Mouse (Mus musculus): ENCODE results near the gene Hmgb1.

Hmgb1 gene

DNA sequence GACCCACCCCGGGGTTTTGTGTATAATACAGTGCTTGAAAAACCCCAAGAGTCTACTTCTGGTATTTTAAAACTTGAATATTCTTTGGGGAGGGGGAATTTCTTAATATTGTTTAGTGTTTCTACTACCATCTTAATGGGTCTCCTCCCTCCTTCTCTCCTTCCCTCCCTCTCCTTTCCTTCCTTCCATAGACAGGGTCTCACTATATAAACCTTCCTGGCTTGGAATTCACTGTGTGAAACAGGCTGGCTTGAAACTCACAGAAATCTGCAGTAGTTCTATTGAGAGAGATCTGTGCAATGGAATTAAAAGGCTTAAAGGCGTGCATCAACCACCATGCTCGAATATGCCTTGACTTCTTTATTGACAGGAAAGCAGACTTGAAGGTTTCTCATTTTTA is 1.5 kb upstream of the Hmgb1 start:
- in situ Hi-C loops (cut with MseI, MboI): no loop called here

DNA sequence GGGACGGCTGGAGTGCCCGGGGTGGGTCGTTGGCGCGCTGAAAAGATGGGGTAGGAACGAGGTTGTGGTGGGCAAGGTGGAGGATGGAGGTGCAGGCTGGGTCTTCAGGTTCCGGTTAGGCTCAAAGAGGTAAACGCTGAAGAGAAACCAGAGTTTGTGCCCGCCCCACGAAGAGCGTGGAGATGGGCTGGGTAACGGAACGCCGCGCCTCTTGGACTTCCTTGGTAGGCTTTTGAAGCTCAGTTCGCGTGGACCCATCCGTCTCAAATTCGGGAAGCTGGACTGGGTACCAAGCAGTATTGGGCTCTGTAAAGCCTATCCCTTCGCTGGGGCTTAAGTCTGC is 526 bp upstream of the Hmgb1 start:
- in situ Hi-C loops (cut with MseI, MboI): no loop called here

DNA sequence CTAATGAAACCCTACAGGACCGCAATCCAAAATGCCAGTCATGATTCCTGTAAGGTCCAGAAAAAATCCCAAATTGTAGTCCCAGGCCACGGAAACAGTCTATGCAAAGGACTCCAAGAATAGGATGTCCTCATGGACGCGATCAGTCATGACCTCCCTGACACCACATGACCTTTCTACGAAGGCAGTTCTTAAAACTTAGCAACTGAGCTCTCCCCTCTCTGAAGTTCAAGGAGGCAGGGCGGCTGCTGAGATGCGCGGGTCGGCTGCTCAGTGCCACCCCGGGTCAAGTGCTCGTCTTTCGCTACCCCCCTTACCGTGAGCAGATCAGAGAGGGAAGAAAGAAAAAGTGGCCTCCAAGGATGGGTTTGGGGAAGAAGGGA is 577 bp downstream of the Hmgb1 start:
- in situ Hi-C loops (cut with MseI, MboI): no loop called here

DNA sequence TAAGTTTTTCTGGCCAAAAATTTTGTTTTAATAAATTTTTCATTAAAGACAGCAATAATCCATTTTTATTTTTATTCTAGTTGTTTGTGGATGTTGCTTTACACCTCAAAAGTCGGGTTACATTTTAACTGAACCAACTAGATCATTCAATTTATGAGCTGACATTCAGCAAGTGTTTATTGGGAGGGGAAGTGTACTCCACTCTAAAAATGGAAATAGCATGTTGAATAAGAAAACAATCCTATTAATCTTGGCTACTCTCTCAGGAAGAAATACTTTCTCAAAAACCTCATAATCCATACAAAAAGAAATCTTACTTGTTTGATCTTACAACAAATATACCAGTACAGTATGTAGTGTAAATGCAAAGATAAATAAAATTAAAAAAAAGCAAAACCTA is 1.2 kb downstream of the Hmgb1 start:
- in situ Hi-C loops (cut with MseI, MboI): no loop called here

DNA sequence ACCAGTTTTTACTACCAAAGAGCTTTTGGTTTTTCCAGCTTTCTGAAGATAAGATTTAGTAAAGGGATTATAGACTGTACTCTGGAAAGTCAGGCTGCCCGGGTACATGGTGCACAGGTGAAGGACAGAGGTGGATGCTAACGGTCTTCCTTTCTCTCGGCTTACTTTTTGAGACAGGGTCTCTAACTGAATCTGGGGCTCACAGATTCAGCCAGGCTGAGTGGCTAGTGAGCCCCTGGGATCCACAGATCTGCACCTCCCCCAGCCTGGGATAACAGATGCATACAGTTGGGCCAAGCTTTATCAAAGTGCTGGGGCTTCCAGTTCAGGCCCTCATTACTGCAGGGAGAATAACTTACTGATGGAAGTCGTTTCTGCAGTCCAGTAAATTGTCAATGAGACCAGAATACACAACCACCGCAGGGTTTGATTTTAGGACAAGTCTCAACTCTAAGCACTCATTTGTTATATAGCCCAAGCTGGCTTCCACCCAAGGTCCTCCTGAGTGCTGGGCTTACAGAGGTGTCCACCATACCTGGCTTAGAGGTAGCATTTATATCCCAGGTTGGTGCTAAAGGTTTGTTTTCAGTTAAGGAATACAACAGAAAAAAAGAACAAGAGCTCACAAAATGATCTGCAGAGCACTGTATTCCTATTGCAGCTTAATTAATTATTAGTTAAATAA is 2.0 kb downstream of the Hmgb1 start:
- in situ Hi-C loops (cut with MseI, MboI): no loop called here

DNA sequence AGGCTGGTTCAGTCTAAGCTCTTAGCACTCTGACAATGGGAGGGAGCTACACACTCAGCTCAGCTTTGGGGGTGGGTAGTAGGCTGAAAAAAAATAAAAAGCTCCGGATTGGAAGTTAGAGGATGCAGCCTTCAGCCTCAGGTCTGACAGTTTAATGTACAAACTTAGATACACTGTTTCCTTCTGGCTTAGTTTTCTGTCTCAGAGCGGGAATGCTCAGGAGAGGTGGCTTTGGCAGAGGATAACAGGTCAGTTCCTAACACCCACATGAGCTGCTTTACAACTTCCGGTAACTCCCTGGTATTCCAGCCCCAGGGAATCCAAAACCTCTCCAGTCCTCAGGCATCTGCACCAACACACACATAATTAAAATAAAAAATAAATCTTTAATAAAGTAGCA is 4.5 kb downstream of the Hmgb1 start:
- in situ Hi-C loops (cut with MseI, MboI): no loop called here

DNA sequence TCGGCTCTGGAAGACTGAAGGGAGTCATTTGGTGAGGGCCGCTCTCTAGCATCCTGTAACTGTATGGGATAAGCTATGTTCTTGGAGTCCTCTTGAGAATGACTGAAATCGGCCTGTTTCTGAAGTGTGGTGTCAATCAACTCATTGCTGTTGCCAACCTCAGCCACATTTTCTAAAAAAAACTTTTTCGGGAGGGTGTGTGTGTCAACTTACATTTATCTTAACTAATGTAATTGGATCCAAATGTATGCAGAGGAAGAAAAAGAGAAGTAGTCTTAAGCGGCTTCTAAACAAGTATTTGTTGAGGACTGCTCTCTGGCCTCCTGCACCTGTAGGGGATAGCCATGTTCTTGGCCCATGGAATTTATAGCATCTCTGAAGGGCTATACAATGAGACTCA is 6.2 kb downstream of the Hmgb1 start:
- in situ Hi-C loops (cut with MseI, MboI): no loop called here

DNA sequence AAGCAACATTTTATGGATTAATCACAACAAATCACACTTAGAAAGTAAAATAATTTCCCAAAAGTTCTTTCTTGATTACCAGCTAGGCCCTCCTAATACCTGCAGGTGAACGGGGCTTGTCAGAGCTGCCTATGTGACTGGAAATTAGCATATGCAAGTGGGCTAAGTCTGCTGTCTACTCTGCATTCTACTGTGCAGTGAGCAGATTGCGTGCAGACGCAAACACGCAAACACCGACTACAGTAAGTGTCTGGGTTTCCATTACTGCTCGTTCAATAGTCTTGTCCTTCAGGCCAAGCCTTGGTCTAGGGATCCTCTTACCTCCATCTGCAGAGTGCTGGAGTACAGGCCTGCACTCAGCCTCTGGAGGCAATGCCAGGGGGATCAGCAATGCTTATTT is 8.6 kb downstream of the Hmgb1 start:
- in situ Hi-C loops (cut with MseI, MboI): no loop called here

DNA sequence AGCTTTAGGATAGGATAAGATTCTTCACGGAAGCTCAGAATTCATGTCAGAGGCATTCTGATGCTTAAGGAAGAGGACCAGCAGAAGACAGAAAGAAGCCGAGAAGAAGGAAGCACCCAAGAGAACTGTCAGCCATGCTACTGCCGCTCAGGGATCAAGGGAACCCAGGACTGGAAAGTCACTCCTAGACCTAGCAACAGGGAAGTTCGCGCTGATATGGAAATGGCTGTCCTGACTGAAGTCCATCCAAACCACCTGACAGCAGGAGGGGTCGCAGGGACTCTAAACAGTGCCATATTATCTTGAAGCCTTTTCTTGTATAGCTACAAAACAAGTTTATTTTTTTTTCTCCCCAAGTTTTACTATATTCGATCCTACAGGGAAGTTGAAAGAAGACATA is 9.8 kb downstream of the Hmgb1 start:
- in situ Hi-C loops (cut with MseI, MboI): no loop called here

DNA sequence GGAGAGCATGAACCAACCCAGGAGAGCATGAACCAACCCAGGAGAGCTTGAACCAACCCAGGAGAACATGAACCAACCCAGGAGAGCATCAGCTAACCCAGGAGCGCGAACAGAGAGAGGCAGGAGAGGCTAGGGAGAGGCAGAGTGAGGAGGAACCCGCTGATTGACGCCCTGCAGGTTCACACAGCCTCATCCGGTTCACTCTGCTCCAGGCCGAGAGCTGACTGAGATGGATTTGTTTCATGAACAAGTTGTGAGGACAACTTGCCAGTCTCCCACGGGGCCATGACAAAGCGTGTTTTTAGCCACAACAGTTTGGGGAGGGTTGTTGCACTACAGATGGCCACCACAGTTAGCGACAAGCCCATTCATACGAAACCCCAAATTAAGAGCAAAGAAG is 12.0 kb downstream of the Hmgb1 start:
- in situ Hi-C loops (cut with MseI, MboI): no loop called here

DNA sequence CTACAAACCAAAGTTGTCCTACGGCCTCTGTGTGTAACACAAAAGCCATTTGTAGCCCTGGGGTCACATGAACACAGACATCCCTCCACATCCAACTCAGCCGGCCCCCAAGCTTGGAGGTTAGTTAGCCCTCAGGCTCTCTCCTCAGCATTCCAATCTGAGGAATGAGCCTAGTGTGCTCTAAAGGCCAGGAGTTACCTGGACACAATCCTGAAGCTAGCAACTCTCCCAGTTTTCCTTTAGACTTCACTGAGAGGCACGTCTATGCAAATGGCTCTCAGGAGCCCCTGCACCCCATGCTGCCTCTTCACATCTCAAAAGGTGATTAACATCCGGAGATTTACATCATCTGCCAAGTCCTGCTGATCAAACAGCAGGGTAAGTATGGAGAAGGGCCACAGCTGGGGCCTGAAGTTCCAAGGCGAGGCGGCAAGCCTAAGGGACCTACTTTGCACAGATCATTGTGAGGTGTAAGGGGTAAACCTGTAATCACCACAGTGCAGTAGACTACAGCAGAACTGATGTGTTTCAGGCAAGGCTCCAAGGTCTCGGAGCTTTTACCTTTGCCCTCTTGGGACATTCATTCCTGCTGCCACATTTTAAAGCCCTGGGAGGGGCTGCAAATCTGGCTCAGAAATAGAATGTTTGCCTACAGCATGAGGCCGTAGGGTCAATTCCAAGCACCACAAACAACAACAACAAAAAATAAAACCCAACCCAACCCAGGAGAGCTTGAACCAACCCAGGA is 13.3 kb downstream of the Hmgb1 start:
- in situ Hi-C loops (cut with MseI, MboI): no loop called here

DNA sequence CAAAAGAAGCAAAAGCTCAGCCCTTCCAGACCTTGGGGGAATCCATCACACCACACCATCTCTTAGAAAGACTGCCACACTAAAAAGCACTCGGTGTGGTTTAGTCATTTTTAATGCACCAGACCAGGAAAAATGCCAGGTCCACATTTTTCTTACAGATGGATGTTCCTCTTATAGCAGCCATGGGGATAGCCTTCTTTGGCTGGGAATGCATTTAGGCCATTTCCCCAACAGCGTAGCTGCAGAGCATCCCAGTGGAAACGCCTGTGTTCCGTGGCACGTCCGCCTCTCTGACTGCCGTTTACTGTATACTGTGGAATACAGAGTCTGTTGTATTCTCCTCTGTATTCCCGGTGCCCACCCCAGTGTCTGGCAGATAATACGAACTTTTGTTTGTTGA is 15.5 kb downstream of the Hmgb1 start:
- in situ Hi-C loops (cut with MseI, MboI): no loop called here

DNA sequence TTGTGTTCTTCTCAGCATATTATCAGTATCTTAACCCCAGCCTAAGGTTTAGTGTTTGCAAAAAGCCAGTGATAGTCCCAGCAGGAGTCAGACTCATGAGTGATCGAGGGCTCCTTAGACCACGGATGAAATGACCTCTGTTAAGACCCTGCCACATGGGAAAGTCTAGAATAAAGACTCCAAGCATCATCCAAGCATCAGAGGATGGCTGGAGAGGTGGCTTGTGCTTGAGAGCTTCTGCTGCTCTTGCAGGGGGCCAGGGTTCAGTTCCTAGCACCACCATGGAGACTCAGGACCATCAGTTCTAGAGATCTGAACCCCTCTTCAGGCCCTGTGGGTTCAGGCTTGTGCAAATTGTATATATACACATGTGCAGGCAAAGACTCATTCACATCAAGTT is 16.2 kb downstream of the Hmgb1 start:
- in situ Hi-C loops (cut with MseI, MboI): no loop called here

DNA sequence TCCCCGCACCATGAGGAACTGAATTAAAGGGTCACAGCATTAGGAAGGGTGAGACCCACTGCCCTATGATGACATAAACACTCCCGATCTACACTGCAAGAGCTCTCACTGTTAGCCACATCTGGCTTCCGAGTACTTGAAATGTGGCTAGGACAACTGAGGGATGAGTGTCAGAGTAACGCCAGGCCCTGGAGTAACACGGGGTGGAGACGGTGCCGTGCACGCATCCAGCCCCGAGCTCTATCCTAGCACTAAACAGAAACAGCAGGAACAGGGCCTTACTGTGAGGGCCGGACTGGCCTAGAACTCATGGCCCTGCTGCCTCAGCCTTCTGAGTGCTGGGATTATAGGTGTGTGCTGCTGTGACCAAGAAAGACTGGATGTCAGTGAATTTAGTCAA is 18.3 kb downstream of the Hmgb1 start:
- in situ Hi-C loops (cut with MseI, MboI): no loop called here

DNA sequence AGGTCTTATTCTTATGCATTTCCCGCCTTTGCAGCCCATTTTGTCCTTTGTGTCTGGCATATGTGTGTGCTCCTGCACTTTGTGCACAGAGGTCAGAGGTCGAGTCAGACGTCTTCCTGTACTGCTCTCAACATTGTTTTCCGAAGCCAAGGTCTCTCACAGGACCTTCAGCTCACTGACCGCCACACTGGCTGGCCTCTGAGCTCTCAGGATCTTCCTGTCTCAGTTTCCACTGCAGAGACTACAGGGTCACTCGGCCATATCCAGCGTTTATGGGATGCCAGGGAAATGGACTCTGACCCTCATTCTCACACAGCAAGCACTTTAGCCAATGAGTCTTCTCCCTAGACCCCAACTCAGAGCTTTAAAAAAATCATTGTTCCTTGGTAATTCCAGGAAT is 19.4 kb downstream of the Hmgb1 start:
- in situ Hi-C loops (cut with MseI, MboI): no loop called here

DNA sequence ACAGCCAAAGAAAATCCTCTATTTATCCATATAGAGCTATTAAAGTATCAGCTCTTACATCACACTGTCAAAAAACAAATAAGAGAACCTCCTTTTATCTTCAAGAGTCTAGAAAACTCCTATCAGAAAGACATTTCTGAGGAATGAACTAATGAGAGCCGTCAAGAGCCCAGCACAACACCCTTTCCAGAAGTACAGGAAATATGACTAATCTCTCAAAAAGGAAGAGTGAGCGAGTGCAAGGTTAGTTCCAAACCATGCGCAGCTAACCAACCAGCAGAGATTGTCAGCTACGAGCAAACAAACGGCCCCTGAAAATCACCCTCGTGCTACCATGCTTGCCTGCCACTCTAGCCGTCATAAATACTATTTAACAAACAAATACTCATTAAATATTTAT is 21.4 kb downstream of the Hmgb1 start:
- in situ Hi-C loops (cut with MseI, MboI): no loop called here

DNA sequence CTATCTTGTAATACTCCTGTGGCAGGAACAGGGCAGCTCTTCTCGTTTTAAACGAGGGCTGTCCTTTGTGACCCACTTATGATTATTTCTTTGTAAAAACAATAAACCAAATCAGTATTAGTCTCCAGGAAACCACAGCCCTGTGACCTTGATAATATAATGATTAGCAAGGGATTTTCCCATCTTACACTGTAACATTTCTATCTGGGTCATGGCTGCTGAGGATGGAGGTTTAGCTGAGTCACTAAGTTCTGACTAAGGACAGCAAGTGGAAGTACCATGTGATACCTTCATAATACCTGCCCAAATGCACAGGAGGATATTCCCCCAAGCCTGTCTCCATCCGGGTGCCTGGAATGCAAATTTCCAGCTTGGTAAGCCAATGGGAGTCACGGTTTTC is 23.8 kb downstream of the Hmgb1 start:
- in situ Hi-C loops (cut with MseI, MboI): no loop called here

DNA sequence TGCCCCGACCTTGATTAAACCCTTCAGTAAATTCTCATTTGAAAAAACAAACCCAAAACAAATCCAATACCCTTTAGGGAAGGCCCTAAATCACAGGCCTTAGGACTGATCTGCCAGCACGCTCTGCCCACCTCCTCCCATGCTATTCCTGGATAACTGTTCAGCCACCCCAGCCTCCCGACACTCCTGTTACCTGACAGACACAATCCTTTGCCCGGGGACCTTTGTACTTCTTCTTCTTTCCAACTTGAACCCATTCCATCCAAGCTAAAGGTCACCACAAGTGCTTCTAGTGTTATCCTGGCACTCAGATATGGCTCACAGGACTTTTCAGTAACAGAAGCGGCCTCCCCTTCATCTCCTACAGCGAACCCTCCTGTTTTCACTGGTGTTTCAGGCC is 25.3 kb downstream of the Hmgb1 start:
- in situ Hi-C loops (cut with MseI, MboI): no loop called here

DNA sequence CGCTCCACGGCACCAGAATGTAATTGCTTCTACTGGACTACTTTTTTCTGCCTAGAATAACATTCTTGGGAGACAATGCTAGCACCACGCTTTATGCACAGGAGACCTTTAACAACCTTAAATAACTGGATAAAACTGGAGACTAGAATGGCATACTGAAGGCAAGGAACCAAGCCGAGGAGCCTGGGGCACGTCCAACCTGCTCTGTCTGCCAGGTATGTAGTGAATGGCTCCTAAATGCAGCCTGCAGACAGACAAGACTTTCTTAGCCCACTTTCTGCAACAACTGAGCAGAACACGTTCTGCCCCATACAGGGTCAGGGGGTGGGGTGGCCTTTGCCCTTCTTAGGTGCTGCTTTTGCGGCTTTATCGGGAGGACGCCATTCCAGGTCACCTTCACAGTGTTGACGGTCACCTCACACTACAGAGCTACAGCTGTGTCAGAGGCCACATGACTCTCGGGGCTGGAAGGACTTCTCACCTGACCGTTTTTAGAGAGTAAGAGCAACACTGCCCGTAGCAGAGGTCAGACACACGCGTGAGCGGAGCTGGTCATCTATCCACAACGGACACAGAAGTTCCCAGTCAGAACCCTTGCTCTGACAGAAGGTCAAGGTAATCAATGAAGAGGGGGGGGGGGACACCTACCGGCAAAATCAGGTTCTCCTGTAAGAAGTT is 27.3 kb downstream of the Hmgb1 start:
- in situ Hi-C loops (cut with MseI, MboI): no loop called here

DNA sequence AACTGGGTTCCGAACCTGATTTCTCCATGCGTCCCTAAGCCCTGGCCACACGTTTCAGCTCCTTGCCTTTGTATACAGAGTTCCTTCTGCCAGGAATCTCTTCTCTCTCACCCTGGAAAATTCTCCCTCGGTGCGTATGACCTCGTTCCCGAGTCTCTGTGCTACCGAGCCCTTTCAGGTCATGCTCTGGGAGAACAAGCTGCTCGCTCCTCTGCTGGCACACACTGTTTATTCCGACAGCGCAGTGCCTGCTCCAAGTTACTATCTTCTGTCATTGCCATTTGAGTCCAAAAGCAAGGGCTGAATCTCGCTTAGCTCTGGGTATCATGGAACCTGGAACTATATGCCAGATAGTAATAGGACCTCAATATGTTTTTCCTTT is 31.5 kb downstream of the Hmgb1 start:
- in situ Hi-C loops (cut with MseI, MboI): no loop called here

DNA sequence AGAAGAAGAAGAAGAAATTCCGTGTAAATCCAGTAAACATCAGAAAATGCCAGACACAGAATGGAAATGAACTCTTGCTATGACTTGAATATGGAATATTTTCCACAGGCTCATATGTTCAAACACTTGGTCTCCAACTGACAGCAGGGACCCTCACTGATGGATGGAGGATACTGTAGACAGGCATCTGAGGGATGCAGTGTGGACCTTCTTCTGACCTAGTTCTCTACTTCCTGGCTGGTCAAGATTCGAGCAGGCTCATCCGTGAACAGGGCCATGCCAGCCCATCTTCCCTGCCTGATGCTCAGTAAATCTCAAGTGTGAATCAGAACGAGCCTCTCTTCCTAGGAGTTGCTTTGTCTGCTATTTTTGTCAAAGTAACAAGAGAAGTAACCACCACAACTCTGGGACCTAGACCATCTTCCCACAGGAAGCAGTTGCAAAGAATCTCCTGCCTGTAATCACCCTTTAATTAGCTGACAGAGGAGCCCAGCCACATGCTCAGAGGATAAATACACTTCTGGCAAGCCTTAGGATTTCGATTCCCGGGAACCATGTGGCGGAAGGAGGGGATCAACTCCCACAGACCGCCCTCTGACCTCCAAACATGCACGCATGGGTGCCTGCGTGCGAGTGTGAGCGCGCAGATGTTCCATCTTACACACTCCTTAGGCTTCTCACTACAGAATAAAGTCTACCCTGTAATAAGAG is 32.1 kb downstream of the Hmgb1 start:
- in situ Hi-C loops (cut with MseI, MboI): no loop called here

DNA sequence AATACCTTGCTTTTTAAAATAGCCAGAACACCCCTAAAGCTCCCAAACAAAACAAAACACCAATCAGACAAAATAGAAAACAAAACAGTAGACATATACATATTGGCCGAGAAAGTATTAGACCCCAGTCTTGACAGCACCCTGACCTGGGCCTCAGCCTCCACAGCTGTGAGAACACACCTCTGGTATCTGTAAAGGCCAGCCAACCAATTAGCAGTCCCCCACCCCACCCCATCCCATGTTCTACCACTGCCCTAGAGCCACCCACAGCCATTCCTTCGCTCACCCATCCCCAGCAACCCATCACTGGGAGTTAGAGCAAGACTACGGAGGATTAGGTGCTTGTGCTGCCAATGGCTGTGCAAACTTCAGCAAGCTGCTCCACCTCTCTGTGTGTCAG is 33.4 kb downstream of the Hmgb1 start:
- in situ Hi-C loops (cut with MseI, MboI): no loop called here
